Mouse (Mus musculus): ENCODE measurements at regions not wholly inside any gene's neighbourhood (a gene's known extent, or its start where the extent isn't known, plus 50 kb on each side); places are given as distances from the start of the nearest gene placed in this dataset.

- Histone ChIP-seq H3K4me1 (replicated peaks; ENCODE audit: control insufficient read depth, insufficient read depth) (peaks cover 6% of the 10 kb centered on the region; the same call in 1 of the 2 replicates), H3K27ac (replicated peaks) (no peak overlapping the region), H3K27me3 (ENCODE audit: control insufficient read depth, insufficient read depth, low read length) (no peaks in the 10 kb centered on the region), H3K4me3 (ENCODE audit: low read depth, low read length) (no peak overlapping the region), H3K4me2 (replicated peaks; ENCODE audit: low read depth) (peak overlapping the region; percentile 11; the same call in 1 of the 2 replicates), H3K9ac (ENCODE audit: low read length) (no peak overlapping the region), H3K9me3 (ENCODE audit: control insufficient read depth, low read length) (no peaks in the 10 kb centered on the region), H3K36me3 (ENCODE audit: control insufficient read depth, insufficient read depth, low read length) (no peaks in the 10 kb centered on the region)
- DNase-seq (ENCODE audit: low spot score) = no peak
- ATAC-seq (ENCODE audit: low FRiP score, low TSS enrichment) = no peak
- TF ChIP-seq EP300 (optimal IDR thresholded peaks at IDR 0.05) (no peak), CTCF (IDR thresholded peaks at IDR 0.05; ENCODE audit: low read depth) (no peak)
- 27% methylated on average over 12 of the region's 12 CpGs for WGBS
These were observed 505.9 kb downstream of the Tmem38b start for GRCm38 (mm10) chr4:54331588-54332211.

DNA sequence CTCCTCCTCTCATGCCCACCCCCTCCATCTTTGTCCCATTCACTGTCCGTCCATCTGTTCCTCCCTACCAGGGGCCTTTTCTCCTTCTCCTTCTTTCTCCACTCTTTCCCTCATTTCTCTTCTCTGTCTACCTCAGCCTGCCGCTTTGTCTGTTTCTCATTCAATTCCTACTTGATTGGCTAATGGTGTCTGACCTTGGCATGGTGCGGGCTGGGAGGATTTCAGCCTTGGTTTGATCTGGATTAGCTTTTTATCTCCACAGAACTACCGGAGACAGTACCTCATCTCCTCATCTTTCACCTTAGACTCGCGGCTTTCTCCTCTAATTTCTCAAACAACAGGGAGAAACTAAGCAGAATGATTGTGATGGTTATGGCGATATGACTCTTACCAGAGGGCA lies 506.4 kb downstream of the Tmem38b start:
- TF ChIP-seq EP300 (optimal IDR thresholded peaks at IDR 0.05) (no peak), CTCF (IDR thresholded peaks at IDR 0.05; ENCODE audit: low read depth) (no peak)
- H3K27me3 ChIP-seq (ENCODE audit: control insufficient read depth, insufficient read depth, low read length) = no peaks in the 10 kb centered on the region
- no peak overlapping the region for H3K27ac ChIP-seq (replicated peaks)
- H3K4me1 ChIP-seq (replicated peaks; ENCODE audit: control insufficient read depth, insufficient read depth) = peaks cover 6% of the 10 kb centered on the region; the same call in 1 of the 2 replicates
- H3K9ac ChIP-seq (ENCODE audit: low read length) = no peak overlapping the region
- H3K36me3 ChIP-seq (ENCODE audit: control insufficient read depth, insufficient read depth, low read length) = no peaks in the 10 kb centered on the region
- no peak for ATAC-seq (ENCODE audit: low FRiP score, low TSS enrichment)
- 79% methylated on average over 7 of the region's 7 CpGs for WGBS
- H3K4me3 ChIP-seq (ENCODE audit: low read depth, low read length) = no peak overlapping the region
- H3K9me3 ChIP-seq (ENCODE audit: control insufficient read depth, low read length) = no peaks in the 10 kb centered on the region
- DNase-seq (ENCODE audit: low spot score) = no peak
- no peak overlapping the region for H3K4me2 ChIP-seq (replicated peaks; ENCODE audit: low read depth)

DNA sequence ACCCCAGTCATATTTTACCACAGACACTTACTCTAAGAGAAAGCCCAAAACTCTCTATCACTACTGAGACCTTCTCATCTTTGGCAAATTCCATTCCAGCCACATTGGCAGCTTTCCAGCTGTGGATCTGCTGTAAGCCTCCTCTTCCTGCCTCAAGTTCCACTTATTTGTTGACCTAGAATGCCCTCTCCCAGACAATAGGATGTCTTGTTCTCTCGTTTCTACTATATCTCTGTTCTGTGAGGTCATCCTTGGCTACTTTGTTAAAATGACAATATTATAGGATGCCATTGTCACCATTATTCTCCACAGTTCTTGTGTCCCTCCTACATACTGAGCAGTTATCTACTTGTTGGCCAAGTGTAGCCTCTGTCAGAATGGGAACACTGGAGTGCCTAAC lies 512.7 kb downstream of the Tmem38b start:
- TF ChIP-seq CTCF (IDR thresholded peaks at IDR 0.05; ENCODE audit: low read depth) (no peak), EP300 (optimal IDR thresholded peaks at IDR 0.05) (no peak)
- no peak for ATAC-seq (ENCODE audit: low FRiP score, low TSS enrichment)
- Histone ChIP-seq H3K4me3 (ENCODE audit: low read depth, low read length) (no peak overlapping the region), H3K9ac (ENCODE audit: low read length) (no peak overlapping the region), H3K9me3 (ENCODE audit: control insufficient read depth, low read length) (no peaks in the 10 kb centered on the region), H3K36me3 (ENCODE audit: control insufficient read depth, insufficient read depth, low read length) (no peaks in the 10 kb centered on the region), H3K27me3 (ENCODE audit: control insufficient read depth, insufficient read depth, low read length) (no peaks in the 10 kb centered on the region), H3K27ac (replicated peaks) (no peak overlapping the region), H3K4me1 (replicated peaks; ENCODE audit: control insufficient read depth, insufficient read depth) (no peaks in the 10 kb centered on the region), H3K4me2 (replicated peaks; ENCODE audit: low read depth) (no peak overlapping the region)
- DNase-seq (ENCODE audit: low spot score) = no peak
- WGBS = 21% methylated on average over 1 of the region's 1 CpGs

GRCm38 (mm10) chr4:54340106-54340505 lies 514.3 kb downstream of the Tmem38b start:
- H3K9ac ChIP-seq (ENCODE audit: low read length) = no peak overlapping the region
- ATAC-seq (ENCODE audit: low FRiP score, low TSS enrichment) (no peak), DNase-seq (ENCODE audit: low spot score) (no peak)
- H3K4me2 ChIP-seq (replicated peaks; ENCODE audit: low read depth) = no peak overlapping the region
- H3K36me3 ChIP-seq (ENCODE audit: control insufficient read depth, insufficient read depth, low read length) = no peaks in the 10 kb centered on the region
- WGBS = 67% methylated on average over 1 of the region's 1 CpGs
- H3K4me3 ChIP-seq (ENCODE audit: low read depth, low read length) = no peak overlapping the region
- H3K9me3 ChIP-seq (ENCODE audit: control insufficient read depth, low read length) = no peaks in the 10 kb centered on the region
- H3K27ac ChIP-seq (replicated peaks) = no peak overlapping the region
- H3K4me1 ChIP-seq (replicated peaks; ENCODE audit: control insufficient read depth, insufficient read depth) = no peaks in the 10 kb centered on the region
- no peak for TF ChIP-seq CTCF (IDR thresholded peaks at IDR 0.05; ENCODE audit: low read depth)
- no peak for TF ChIP-seq EP300 (optimal IDR thresholded peaks at IDR 0.05)
- no peaks in the 10 kb centered on the region for H3K27me3 ChIP-seq (ENCODE audit: control insufficient read depth, insufficient read depth, low read length)

DNA sequence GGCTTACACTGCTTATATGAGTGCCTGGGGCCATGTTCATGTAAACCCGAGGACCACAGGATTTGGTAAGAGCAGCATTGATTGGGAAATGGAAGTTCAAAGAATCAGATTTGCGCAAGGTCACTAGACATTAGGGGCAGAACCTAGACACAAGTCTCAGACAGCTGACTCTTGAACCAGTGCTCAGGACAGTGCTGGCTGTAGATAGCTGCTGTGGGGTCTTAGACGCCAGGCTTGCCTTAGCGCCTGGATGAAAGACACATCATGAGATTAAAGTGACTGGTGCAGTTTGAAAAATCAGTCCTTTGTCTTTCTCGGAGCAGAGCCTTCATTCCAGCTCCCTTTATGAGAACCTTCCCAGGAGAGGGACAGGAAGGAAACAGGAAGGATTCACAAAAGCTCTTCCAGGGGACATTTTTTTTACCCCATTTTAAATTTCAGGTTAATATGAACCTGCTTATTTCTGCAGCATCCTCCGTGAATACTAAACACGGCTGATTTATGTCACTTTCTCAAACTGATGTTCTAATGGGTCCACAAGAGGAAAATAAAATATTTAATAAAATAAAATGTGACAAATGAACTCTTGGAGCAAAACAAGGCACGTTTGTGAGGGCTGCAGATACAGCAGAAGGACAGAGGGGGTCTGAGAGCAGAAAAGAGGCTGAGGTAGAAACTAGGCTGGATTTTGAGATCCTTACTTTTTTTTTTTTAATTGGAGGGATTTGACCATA lies 528.0 kb downstream of the Tmem38b start:
- Histone ChIP-seq H3K9me3 (ENCODE audit: control insufficient read depth, low read length) (no peaks in the 10 kb centered on the region), H3K36me3 (ENCODE audit: control insufficient read depth, insufficient read depth, low read length) (no peaks in the 10 kb centered on the region), H3K27me3 (ENCODE audit: control insufficient read depth, insufficient read depth, low read length) (no peaks in the 10 kb centered on the region), H3K4me2 (replicated peaks; ENCODE audit: low read depth) (no peak overlapping the region), H3K4me1 (replicated peaks; ENCODE audit: control insufficient read depth, insufficient read depth) (no peaks in the 10 kb centered on the region), H3K4me3 (ENCODE audit: low read depth, low read length) (no peak overlapping the region), H3K9ac (ENCODE audit: low read length) (no peak overlapping the region), H3K27ac (replicated peaks) (no peak overlapping the region)
- 70% methylated on average over 8 of the region's 8 CpGs for WGBS
- TF ChIP-seq EP300 (optimal IDR thresholded peaks at IDR 0.05) (no peak), CTCF (IDR thresholded peaks at IDR 0.05; ENCODE audit: low read depth) (no peak)
- no peak for DNase-seq (ENCODE audit: low spot score)
- no peak for ATAC-seq (ENCODE audit: low FRiP score, low TSS enrichment)

DNA sequence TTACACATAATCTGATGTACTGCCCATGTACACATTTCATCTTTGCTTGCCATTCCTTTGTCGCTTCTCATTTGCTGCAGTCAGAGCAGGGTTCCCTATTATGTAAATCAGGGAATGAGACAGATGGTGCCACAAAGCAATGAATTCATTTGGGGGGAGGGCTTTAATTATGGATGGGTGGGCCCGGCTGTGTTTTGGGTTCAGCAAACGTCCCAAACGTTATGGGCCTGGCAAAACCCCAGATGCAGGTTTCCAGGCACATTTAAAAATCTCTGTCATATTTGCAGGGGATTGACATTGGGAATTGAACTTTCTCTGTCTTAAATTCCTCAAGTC lies 528.5 kb downstream of the Tmem38b start:
- H3K4me1 ChIP-seq (replicated peaks; ENCODE audit: control insufficient read depth, insufficient read depth) = no peaks in the 10 kb centered on the region
- ATAC-seq (ENCODE audit: low FRiP score, low TSS enrichment) (no peak), DNase-seq (ENCODE audit: low spot score) (no peak)
- H3K36me3 ChIP-seq (ENCODE audit: control insufficient read depth, insufficient read depth, low read length) = no peaks in the 10 kb centered on the region
- H3K9ac ChIP-seq (ENCODE audit: low read length) = no peak overlapping the region
- no peak overlapping the region for H3K4me3 ChIP-seq (ENCODE audit: low read depth, low read length)
- WGBS = 66% methylated on average over 4 of the region's 4 CpGs
- TF ChIP-seq CTCF (IDR thresholded peaks at IDR 0.05; ENCODE audit: low read depth) (no peak), EP300 (optimal IDR thresholded peaks at IDR 0.05) (no peak)
- H3K27ac ChIP-seq (replicated peaks) = no peak overlapping the region
- H3K9me3 ChIP-seq (ENCODE audit: control insufficient read depth, low read length) = no peaks in the 10 kb centered on the region
- no peak overlapping the region for H3K4me2 ChIP-seq (replicated peaks; ENCODE audit: low read depth)
- no peaks in the 10 kb centered on the region for H3K27me3 ChIP-seq (ENCODE audit: control insufficient read depth, insufficient read depth, low read length)
